Mouse (Mus musculus) ES-E14 (cell line): ENCODE results near the gene Slpi.

Source experiments
- CHD2 ChIP-seq: IDR thresholded peaks from 2 replicates; pipeline ENCODE4 v1.6.1; 2014; ENCODE audit warnings: mild to moderate bottlenecking, low read depth, low read length, inconsistent platforms
- HCFC1 ChIP-seq: IDR thresholded peaks from 2 replicates; pipeline ENCODE4 v1.6.1; 2012; ENCODE audit warnings: low read length, inconsistent platforms, borderline replicate concordance; ENCODE audit not compliant: insufficient read depth
- MAFK ChIP-seq: IDR thresholded peaks from 2 replicates; pipeline ENCODE4 v1.6.1; 2014; ENCODE audit warnings: mild to moderate bottlenecking, low read depth, low read length, inconsistent platforms; ENCODE audit not compliant: insufficient read depth
- ZC3H11A ChIP-seq: IDR thresholded peaks from 2 replicates; pipeline ENCODE4 v1.6.1; 2012; ENCODE audit warnings: low read depth, mild to moderate bottlenecking, inconsistent platforms, low read length, borderline replicate concordance
- ZNF384 ChIP-seq: IDR thresholded peaks from 2 replicates; pipeline ENCODE4 v1.6.1; 2012; ENCODE audit warnings: low read depth, low read length, inconsistent platforms

DNA sequence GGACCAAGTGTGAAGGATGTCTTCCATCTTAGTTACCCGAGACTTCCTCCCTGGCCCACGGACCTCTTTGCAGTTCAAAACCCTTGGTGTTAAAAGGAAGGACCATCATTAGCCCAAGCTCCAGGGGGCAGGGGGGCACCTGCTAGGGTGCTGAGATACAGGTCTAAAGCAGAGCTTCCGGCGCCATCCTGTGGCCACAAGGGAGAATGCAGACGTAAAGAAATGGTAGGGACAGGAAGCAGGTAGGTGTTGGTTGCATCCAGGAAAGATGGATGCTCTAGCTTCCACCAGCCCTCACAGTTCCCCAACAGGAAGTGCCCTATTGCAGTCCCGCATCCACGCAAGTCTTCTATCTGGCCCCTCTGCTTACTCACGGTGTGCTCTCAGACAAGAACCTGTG, 1.9 kb downstream of the Slpi start:
- TF ChIP-seq ZC3H11A (no peak), MAFK (no peak), HCFC1 (no peak), CHD2 (no peak), ZNF384 (no peak)
